Mouse (Mus musculus) ES-E14 (cell line): ENCODE results near the gene Inf2.

ENCODE experiments used
- CHD2 ChIP-seq: IDR thresholded peaks from 2 replicates; pipeline ENCODE4 v1.6.1; 2014; ENCODE audit warnings: mild to moderate bottlenecking, low read depth, low read length, inconsistent platforms
- HCFC1 ChIP-seq: IDR thresholded peaks from 2 replicates; pipeline ENCODE4 v1.6.1; 2012; ENCODE audit warnings: low read length, inconsistent platforms, borderline replicate concordance; ENCODE audit not compliant: insufficient read depth
- ZNF384 ChIP-seq: IDR thresholded peaks from 2 replicates; pipeline ENCODE4 v1.6.1; 2012; ENCODE audit warnings: low read depth, low read length, inconsistent platforms

DNA sequence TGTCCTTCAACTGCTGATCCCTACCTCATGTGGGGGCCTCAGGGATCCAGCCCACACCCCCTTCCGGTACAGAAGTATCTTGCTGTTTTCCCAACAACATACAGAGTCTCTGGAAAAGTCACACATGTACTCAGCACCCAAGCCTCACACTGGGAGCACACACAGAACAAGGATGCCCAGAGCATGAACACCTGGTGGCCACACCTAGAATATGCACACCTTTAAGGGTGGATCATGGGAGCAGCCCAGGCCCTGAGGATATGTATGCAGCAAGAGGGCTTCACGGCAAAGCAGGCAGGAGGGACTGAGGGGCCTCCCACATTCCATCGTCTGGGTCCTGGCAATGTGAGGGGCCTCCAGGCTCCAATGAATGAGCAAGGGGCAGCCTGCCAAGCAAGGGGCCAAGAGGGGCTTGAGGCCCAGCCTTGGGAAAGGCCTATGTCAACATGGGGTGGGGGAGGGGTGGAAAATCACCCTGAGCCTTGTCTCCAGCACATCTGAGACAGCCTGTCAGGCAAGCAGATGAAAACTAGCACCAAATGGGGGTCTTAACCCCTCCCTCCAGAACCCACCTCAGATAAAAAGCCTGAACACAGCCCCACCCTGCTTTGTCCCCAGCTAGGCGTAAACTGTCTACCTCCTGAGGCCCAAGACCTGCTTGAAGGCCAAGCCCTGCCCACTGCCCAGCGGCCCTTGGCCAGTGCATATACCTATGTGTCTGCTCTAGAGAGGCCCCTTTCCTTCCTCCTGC is 72.2 kb downstream of the Inf2 start:
- TF ChIP-seq HCFC1 = no peak
- no peak for TF ChIP-seq ZNF384
- TF ChIP-seq CHD2 = no peak
